Mouse (Mus musculus) midbrain, embryonic 15.5 days (tissue): ENCODE results near the gene Mllt10. TPM values are rescaled to one million over a fixed set of nuclear protein-coding genes. Genes with fewer than 3 reads are reported as not detected.

Source experiments
- ATAC-seq: fragments of 200-750 bp; cut with Nextera tagmentation; replicated peaks from 2 replicates; pipeline ENCODE4 v1.8.0; 2017; ENCODE audit warnings: moderate TSS enrichment
- H3K27ac ChIP-seq: fragments of 300-500 bp; sonication (generic); 2 replicates; pipeline ENCODE4 v1.5.1; 2015; ENCODE audit warnings: mild to moderate bottlenecking, inconsistent platforms
- H3K27me3 ChIP-seq: fragments of 300-500 bp; sonication (generic); replicated peaks from 2 replicates; pipeline ENCODE4 v1.6.1; 2015; ENCODE audit warnings: inconsistent platforms
- H3K36me3 ChIP-seq: fragments of 300-500 bp; sonication (generic); replicated peaks from 2 replicates; pipeline ENCODE4 v1.6.1; 2015; ENCODE audit warnings: inconsistent platforms
- H3K4me1 ChIP-seq: fragments of 300-500 bp; sonication (generic); 2 replicates; pipeline ENCODE4 v1.6.1; 2015; ENCODE audit warnings: inconsistent platforms
- H3K4me2 ChIP-seq: fragments of 300-500 bp; sonication (generic); 2 replicates; pipeline ENCODE4 v1.6.1; 2015; ENCODE audit warnings: inconsistent platforms, mild to moderate bottlenecking, moderate library complexity
- H3K4me3 ChIP-seq: fragments of 300-500 bp; sonication (generic); 2 replicates; pipeline ENCODE4 v1.5.1; 2015; ENCODE audit warnings: mild to moderate bottlenecking, inconsistent platforms
- H3K9ac ChIP-seq: fragments of 300-500 bp; sonication (generic); 2 replicates; pipeline ENCODE4 v1.6.1; 2015; ENCODE audit warnings: mild to moderate bottlenecking, inconsistent platforms
- H3K9me3 ChIP-seq: fragments of 300-500 bp; sonication (generic); 2 replicates; pipeline ENCODE4 v1.6.1; 2016; ENCODE audit warnings: inconsistent platforms
- WGBS: fragments of 180-500 bp; shearing (Covaris S2); methylation state at CpG from one replicate; pipeline ENCODE4 v1.1.7; 2015; ENCODE audit warnings: mixed read lengths; 5-methylcytosine and 5-hydroxymethylcytosine counted together
- polyA plus RNA-seq: library from polyadenylated mRNA; unstranded; fragments of >200 nt; fragmentation: Nextera tagmentation; extraction: Ambion mirVana; gene quantifications from 2 replicates; pipeline ENCODE4 v1.2.1, GENCODE M21; 2015

Gene Mllt10
- polyA plus RNA-seq, 1 experiment from 2014 or later, result 49.9 TPM

- Histone ChIP-seq H3K9me3 (no peaks in the 10 kb centered on the region), H3K4me1 (peaks cover 47% of the 10 kb centered on the region), H3K4me3 (peak overlapping the region; percentile 62), H3K9ac (peak overlapping the region; percentile 66), H3K27me3 (no peaks in the 10 kb centered on the region), H3K27ac (peak overlapping the region; percentile 95), H3K4me2 (peak overlapping the region; percentile 98), H3K36me3 (no peaks in the 10 kb centered on the region)
- under 1% methylated on average over 61 of the region's 61 CpGs for WGBS
- ATAC-seq, result peak; percentile 70
Measured at GRCm38 (mm10) chr2:18028140-18029021, 26.7 kb upstream of the Mllt10 start.

DNA sequence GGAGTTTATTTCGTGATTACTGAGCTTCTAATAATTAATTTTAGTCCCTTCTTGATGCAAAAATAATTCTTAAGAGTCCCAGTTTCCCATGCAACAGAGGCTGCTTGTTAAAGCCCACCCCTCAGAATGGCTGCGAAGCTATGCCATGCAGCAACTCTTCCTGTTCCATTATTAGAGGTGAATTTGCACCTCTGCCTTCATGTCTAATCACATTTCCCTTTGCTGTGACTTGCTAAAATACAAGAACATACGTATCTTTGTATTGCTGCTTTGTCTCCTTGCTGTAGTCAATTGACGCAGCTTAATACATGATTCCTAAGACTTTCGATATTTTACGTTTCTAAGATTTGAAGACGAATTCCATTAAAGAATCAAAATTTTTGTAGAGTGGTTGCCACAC is 25.4 kb upstream of the Mllt10 start:
- Histone ChIP-seq H3K4me1 (peaks cover 57% of the 10 kb centered on the region), H3K9me3 (no peaks in the 10 kb centered on the region), H3K9ac (no peak overlapping the region), H3K4me2 (no peak overlapping the region), H3K36me3 (no peaks in the 10 kb centered on the region), H3K27ac (no peak overlapping the region), H3K4me3 (no peak overlapping the region), H3K27me3 (no peaks in the 10 kb centered on the region)
- WGBS, result 51% methylated on average over 7 of the region's 7 CpGs
- ATAC-seq, result no peak

DNA sequence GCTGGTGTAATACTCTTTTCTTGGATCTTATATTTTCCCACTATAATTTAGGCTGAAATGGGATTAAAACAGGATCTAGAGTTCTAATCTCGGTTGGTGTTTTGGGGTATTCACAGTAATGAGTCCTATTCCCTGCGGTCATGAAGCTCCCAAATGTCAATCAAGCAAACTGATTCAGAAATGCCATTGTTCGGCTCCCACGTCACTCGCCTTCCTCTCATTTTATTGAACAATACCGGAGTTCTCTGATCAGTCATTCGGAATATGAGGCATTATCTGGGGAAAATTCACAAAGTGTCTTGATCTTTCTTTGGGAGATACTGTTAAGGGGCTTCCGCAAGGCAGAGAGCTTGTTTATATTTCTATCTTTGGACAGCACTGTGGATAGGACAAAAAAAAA is 24.5 kb upstream of the Mllt10 start:
- no peaks in the 10 kb centered on the region for H3K27me3 ChIP-seq
- peaks cover 57% of the 10 kb centered on the region for H3K4me1 ChIP-seq
- no peaks in the 10 kb centered on the region for H3K36me3 ChIP-seq
- 35% methylated on average over 8 of the region's 8 CpGs for WGBS
- no peak overlapping the region for H3K27ac ChIP-seq
- no peak overlapping the region for H3K4me3 ChIP-seq
- H3K9ac ChIP-seq, result no peak overlapping the region
- no peaks in the 10 kb centered on the region for H3K9me3 ChIP-seq
- H3K4me2 ChIP-seq, result peak overlapping the region; percentile 69
- ATAC-seq, result no peak

DNA sequence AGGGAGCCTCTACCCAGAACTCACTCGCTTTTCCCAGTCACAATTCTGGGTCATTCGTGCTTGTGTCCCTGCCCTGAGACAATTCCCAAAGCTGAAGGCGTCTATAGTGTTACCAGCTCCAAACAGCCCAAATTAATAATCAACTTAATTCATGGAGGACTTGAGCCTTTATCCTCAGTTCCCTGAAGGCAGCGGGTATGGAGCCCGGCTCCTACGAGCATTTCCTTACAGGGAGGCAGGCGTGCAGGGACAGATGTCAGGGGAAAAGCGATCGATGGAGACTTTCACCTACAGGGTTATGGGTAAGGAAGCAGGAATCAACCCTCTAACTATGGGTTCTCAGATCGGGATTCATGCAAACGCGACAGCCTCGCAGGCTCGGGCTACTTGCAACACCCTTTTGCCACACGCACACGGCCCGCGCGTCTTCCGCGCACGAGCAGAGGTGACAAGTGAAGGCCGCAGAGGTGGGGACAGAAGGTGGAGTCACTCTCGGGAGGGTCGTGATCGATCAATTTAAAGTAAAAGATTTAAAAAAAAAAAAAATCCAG is 23.7 kb upstream of the Mllt10 start:
- H3K9ac ChIP-seq, result peak overlapping the region; percentile 49
- H3K27me3 ChIP-seq, result no peaks in the 10 kb centered on the region
- no peak overlapping the region for H3K27ac ChIP-seq
- peak overlapping the region; percentile 69 for H3K4me2 ChIP-seq
- H3K36me3 ChIP-seq, result no peaks in the 10 kb centered on the region
- ATAC-seq, result no peak
- WGBS, result 8% methylated on average over 26 of the region's 26 CpGs
- peaks cover 50% of the 10 kb centered on the region for H3K4me1 ChIP-seq
- H3K4me3 ChIP-seq, result peak overlapping the region; percentile 32
- no peaks in the 10 kb centered on the region for H3K9me3 ChIP-seq

GRCm38 (mm10) chr2:18031831-18032537 is 23.1 kb upstream of the Mllt10 start:
- H3K9me3 ChIP-seq, result no peaks in the 10 kb centered on the region
- H3K4me3 ChIP-seq, result peak overlapping the region; percentile 32
- WGBS, result 3% methylated on average over 34 of the region's 34 CpGs
- no peak overlapping the region for H3K27ac ChIP-seq
- peaks cover 43% of the 10 kb centered on the region for H3K4me1 ChIP-seq
- H3K36me3 ChIP-seq, result no peaks in the 10 kb centered on the region
- peak overlapping the region; percentile 49 for H3K9ac ChIP-seq
- ATAC-seq, result no peak
- H3K4me2 ChIP-seq, result peak overlapping the region; percentile 69
- no peaks in the 10 kb centered on the region for H3K27me3 ChIP-seq

DNA sequence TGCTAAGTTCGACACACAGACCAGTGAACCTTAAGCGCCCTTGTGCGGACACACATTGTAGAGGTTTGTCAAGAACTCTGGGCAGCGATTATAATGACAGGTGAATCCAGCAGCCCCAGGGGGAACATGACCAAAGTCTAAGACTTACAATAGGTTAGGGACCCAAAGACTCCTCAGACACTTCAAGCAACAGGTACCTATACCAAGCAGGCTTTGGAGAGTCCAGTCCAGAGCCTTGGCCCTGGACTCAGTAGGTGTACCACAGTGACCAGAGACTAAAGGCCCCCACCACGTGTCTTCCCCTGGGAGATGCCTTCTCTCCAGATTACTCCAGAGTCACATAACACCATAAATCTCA is 22.5 kb upstream of the Mllt10 start:
- no peak overlapping the region for H3K9ac ChIP-seq
- no peaks in the 10 kb centered on the region for H3K27me3 ChIP-seq
- no peaks in the 10 kb centered on the region for H3K9me3 ChIP-seq
- H3K27ac ChIP-seq, result no peak overlapping the region
- no peak for ATAC-seq
- H3K4me3 ChIP-seq, result no peak overlapping the region
- H3K4me1 ChIP-seq, result peaks cover 40% of the 10 kb centered on the region
- H3K4me2 ChIP-seq, result no peak overlapping the region
- 37% methylated on average over 5 of the region's 5 CpGs for WGBS
- no peaks in the 10 kb centered on the region for H3K36me3 ChIP-seq

DNA sequence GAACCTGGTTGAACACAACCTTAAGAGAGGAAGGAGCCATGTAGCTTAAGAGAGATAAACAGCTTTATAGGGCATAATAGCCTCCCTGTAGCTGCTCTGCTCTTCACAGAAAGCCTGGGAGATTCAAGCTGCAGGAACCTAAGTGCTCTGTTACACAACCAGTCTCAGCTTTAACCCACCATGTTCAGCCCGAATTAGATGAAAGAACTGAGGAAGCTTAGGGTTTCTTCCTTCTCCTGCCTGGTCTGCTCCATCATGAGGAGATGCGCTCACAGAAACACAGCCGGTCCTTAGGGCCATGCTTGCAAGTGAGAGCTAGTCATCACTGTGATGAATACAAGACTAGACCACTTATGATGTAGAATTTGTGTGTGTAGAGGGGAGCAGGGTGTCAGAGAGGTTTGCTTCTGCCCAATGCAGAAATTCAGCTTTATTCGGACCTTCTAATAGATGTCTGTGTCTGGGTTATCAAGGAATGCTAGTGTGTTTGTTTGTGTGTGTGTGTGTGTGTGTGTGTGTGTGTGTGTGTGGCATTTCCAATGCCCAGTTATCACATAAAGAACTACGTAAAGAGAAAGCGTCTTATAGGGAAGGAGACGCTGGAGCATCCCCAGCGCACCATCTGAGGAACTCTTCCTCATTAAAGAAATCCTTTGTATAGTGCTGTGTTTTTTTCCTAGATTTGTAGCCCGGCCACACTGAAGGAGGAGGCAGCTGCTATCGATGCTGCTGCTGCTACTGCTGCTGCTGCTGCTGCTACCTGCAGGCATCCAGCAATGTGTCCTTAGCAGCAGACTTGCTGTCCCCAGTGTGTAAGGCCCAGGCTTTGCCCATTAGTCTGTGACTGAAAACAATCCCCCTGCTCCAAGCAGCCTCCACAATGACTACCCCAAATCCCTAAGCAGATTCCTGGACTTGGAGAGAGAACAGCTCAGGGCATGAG is 21.6 kb upstream of the Mllt10 start:
- WGBS, result 30% methylated on average over 10 of the region's 10 CpGs
- peak overlapping the region; percentile 1; the same call in 1 of the 2 replicates for H3K4me2 ChIP-seq
- H3K4me1 ChIP-seq, result peaks cover 40% of the 10 kb centered on the region
- H3K27me3 ChIP-seq, result no peaks in the 10 kb centered on the region
- H3K4me3 ChIP-seq, result no peak overlapping the region
- ATAC-seq, result peak; percentile 46; the same call in 1 of the 2 replicates
- H3K36me3 ChIP-seq, result no peaks in the 10 kb centered on the region
- 0 out of 2 replicates have a peak overlapping the region, but pooled peaks have one; percentile 28 for H3K27ac ChIP-seq
- no peak overlapping the region for H3K9ac ChIP-seq
- H3K9me3 ChIP-seq, result no peaks in the 10 kb centered on the region

GRCm38 (mm10) chr2:18034371-18035250 is 20.4 kb upstream of the Mllt10 start:
- no peak overlapping the region for H3K27ac ChIP-seq
- H3K27me3 ChIP-seq, result no peaks in the 10 kb centered on the region
- peaks cover 46% of the 10 kb centered on the region for H3K4me1 ChIP-seq
- H3K4me3 ChIP-seq, result no peak overlapping the region
- WGBS, result 39% methylated on average over 10 of the region's 10 CpGs
- no peaks in the 10 kb centered on the region for H3K36me3 ChIP-seq
- no peak overlapping the region for H3K9ac ChIP-seq
- H3K4me2 ChIP-seq, result no peak overlapping the region
- H3K9me3 ChIP-seq, result no peaks in the 10 kb centered on the region
- ATAC-seq, result no peak

DNA sequence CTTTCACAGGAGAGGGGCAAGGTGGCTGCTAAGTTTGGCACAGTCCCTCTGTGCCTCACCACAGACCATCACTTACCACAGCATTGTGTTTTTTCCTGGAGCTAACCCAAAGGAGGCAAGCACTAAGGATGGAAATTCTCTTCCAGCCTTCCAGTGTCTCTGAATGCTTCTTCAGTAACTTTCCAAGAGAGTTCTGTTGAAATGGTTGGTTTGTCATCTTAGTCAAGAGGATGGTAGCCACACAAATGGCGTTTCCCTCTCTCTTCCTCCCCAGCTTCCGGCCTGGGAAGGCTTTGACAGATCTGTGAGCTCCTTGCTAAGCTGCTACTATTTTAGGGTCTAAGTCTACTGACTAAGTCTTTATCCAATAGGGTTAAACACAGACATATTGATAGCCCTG is 17.5 kb upstream of the Mllt10 start, which contains the start of gene A930004D18Rik:
A930004D18Rik (minus strand) TSS at position 247 of the 400 bp plus-strand sequence.
- Histone ChIP-seq H3K9ac (no peak within 1 kb of the TSS), H3K27ac (no peak within 1 kb of the TSS), H3K4me1 (peaks cover 55% of the 10 kb centered on the region), H3K9me3 (no peaks in the 10 kb centered on the region), H3K36me3 (no peaks in the 10 kb centered on the region), H3K4me3 (no peak within 1 kb of the TSS), H3K27me3 (no peaks in the 10 kb centered on the region), H3K4me2 (peak within 1 kb of the TSS; percentile 63; the same call in 1 of the 2 replicates)
- ATAC-seq, result no peak
- WGBS, result 65% methylated on average over 2 of the region's 2 CpGs

DNA sequence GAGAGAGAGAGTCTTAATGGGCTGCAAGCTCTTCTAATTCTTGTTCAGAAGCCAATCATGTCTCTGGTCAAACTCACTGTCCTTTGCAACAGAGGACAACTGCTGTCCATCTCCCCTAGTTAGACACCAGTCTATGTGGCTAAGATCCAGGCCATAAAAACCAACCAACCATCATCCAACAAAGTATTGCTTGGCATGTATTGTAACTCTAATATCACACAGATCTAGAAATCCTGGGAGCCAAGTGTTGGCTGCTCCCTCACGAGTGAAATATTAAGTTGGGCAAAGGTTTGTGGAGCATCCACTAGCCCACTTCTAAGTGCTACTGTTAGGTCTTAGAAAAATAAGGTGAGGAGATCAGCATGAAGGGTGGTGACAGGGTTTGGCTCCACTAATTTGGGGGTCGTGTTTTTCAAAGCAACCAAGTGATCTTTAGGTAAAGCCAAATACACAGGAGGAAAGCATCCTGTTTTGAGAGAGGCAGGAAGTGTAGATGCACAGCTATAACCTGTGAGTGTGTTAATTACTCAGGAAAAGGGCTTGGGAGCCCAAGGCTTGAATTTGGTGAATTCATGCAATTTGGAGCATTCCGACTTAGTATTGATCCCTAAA is 16.8 kb upstream of the Mllt10 start:
- H3K36me3 ChIP-seq, result no peaks in the 10 kb centered on the region
- no peaks in the 10 kb centered on the region for H3K9me3 ChIP-seq
- H3K9ac ChIP-seq, result no peak overlapping the region
- peaks cover 56% of the 10 kb centered on the region for H3K4me1 ChIP-seq
- peak overlapping the region; percentile 63; the same call in 1 of the 2 replicates for H3K4me2 ChIP-seq
- no peak for ATAC-seq
- no peak overlapping the region for H3K27ac ChIP-seq
- WGBS, result 47% methylated on average over 3 of the region's 3 CpGs
- no peaks in the 10 kb centered on the region for H3K27me3 ChIP-seq
- no peak overlapping the region for H3K4me3 ChIP-seq
